Mouse (Mus musculus): Measurements from ENCODE around the gene Syt8.

- TF ChIP-seq POLR2A (IDR thresholded peaks at IDR 0.05; ENCODE audit: insufficient read depth, low read length) (no peak), CTCF (IDR thresholded peaks at IDR 0.05; ENCODE audit: low read depth, low read length) (no peak), EP300 (IDR thresholded peaks at IDR 0.05; ENCODE audit: insufficient read depth, low read depth, low read length) (no peak)
Observed at GRCm38 (mm10) chr7:142472936-142473335, 38.3 kb downstream of the Syt8 start.

Measured in ES-Bruce4 (cell line).